Mouse (Mus musculus) left cerebral cortex, postnatal 10 days (tissue): Measurements from ENCODE around the gene Ralgds. TPM values are rescaled to one million over a fixed set of nuclear protein-coding genes. Genes with fewer than 3 reads are reported as not detected.
"Not testable (repeated sequence)": the region's sequence is repeated elsewhere in the genome, so short reads cannot be mapped to it uniquely, and the experiment has no call there.

Experiments
- DNase-seq, 2 experiments: peaks; one replicate each; pipeline ENCODE4 v3.0.0; 2021 to 2022; ENCODE audit warnings: low spot score in 2 of 2, mixed read lengths in 1 of 2; ENCODE audit errors: extremely low spot score in 1 of 2
- intact Hi-C: fragments of 180-260 bp; cut with DNase I; formaldehyde crosslinking; loops from one replicate; pipeline ENCODE4 v1.15.1; 2025
- total RNA-seq, 2 experiments: library from RNA; stranded (reverse); gene quantifications; 2 replicates each; pipeline ENCODE4 v1.2.3; 2021

Gene Ralgds
- 100 to 1,000 TPM; 148 to 156 TPM for total RNA-seq

DNA sequence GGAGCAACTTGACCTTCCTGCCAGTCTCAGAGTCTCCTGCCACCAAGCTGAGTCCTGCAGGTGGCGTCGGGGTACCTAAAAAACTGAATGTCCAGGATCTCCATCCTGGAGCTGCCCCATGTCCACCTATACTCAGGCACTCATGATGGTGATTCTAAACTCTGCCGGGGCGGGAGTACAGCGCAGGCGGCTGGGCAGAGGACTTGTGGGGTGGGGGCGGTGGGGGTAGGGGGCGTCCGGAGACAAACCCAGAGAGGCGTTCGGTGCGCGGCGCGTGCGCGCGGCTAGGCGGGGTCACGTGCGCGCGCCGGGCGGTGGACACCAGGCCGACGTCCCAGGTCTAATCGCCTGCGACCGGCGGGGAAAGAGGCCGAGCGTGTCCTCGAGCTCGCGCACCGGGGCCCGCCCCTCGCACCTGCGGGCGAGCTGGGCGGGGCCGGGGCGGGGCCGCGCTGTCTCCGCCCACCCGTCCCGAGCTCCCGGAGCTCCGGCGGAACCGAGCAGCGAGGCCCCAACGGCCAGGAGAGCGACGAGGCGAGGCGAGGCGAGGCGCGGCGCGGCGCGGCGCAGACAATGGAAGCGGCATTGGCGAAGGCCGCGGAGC, at the start of gene Ralgds:
TSS of gene Ralgds (plus strand) at position 328 of the 604 bp plus-strand sequence.
- intact Hi-C loops: no loop called here
- peak in 1 of 2 experiments; percentile 75 for DNase-seq

DNA sequence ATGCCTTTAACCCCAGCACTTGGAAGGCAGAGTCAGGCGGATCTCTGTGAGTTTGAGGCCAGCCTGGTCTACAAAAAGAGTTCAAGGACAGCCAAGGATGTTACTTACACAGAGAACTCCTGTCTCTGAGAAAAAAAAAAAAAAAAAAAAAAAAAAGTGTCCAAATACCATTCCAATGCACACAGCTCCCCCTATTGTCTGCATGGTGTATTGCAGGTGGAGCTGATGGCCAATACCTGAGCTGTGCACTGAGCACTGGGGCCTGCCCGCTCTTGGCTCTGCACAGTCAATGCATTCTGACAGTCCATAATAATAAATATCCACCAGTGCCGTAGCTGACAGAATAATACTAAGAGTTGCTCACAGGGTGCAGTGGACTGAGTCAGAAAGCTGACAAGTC, 49.0 kb upstream of the Ralgds start:
- intact Hi-C loops: no loop called here
- peak in 1 of 2 experiments; percentile 69 for DNase-seq

DNA sequence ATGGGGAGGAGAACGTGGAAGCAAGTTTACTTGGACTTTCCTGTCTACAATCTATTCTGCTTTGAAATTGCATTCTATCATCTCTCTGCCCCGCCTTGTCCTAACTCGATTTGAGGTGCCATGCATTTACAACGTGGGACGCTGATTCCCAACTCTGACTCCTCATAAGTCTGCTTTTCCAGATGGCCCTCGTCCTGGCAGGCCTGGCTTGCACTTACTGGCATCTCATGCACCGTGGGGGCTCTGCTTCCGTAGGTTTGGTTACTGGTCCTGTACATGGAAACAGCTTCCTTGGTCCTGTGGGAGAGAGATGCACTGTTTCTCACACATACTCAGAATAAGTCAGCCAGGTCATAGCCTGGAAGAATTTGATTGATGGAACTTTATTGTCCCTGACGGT, 48.0 kb upstream of the Ralgds start:
- intact Hi-C loops: no loop called here
- no peak for DNase-seq

DNA sequence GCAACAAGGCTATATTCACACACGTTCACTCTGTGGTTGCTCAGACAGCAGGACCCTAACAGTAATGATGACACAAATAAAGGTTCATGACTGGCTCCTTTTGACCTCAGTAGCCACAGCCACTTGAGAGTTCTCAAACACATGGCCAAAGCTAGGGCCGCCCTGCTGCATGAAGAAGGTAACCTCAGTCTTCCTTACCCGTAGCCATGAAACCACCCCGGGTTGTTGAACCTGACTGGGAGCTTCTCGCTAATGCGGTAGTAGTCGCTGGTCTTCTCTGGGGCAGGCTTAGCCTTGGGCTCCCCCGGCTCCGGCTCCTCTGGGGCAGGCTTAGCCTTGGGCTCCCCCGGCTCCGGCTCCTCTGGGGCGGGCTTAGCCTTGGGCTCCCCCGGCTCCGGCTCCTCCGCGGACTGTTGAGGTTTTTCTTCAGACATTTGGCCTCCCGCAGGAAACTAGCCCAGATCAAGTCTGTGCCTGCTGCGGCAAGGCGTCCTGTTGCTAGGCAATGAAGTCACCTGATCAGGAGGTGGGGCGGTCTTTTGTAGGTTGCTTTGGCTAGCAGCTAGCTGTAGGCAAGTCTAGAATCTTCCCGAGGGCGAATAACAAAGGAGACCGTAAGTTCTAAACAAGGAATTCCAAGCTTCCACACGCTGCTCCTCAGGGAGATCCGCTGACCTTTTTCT, 46.9 kb upstream of the Ralgds start, which contains the start of gene 1700007K13Rik:
TSS of gene 1700007K13Rik (minus strand) at position 497 of the 683 bp plus-strand sequence.
- intact Hi-C loops: no loop called here
- DNase-seq: peak; percentile 58 to 81

DNA sequence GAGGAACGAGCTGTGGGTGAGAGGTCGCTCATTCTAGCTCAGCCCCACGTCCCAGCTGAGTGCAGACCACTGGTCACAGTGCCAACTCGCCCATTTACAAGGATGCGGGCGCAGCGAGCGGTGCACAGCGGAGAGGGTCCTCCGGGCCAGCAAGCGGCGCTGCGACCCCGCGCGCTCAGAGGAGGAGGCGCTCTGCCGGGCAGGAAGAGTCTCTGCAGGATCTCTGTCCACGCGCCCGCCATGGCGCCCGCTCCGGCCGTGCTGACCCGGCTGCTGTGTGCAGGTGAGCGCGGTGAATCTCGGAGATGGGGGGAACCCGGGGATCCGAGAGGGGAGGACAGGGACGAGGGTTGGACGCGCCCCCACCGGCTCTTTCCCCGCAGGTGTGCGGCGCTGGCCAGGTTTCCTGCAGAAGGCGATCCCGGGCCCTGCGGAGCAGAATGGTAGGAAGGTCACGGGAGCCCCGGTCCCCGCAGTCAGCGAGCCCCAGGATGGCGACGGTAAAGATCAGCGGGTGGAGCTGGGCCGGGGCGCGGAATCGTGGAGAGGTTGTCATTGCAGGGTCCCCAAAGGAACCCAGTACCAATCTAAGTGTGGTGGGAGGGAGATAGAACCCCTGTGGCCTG, 45.0 kb upstream of the Ralgds start, which contains the start of gene Mrps2:
TSS of gene Mrps2 (plus strand) at position 207 of the 626 bp plus-strand sequence.
- intact Hi-C loops: no loop called here

DNA sequence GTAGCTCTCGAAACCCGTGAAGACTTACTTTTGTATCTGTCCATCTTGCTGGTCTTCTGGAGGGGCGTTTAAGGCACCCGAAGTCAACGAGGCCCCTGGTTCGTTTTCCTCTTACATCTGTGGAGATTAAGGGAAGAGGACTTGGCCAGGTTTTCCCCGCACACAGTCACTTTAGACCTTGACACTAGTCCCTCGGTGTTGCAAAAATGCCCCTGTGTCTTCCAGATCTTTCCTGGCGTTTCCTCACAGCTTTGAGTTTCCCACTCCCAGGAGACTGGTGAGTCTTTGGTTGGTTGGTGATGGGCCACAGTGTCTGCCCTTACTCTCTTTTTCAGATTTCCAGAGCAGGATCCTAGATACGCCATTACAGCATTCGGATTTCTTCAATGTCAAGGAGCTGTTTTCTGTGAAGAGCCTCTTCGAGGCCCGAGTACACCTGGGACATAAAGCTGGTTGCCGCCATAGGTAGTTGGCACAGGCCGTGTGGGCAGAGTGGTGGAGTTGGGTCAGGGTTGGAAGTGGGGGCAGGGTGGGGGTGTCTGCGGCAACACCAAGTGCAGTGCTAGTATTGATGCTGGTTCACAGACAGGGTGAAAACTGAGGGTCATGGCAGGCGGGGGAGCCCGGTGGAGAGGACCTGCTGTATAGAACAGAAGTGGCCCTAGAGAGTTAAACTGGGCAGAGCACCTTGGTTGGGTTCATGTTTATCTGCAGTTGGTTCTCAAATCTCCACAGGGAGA, 44.3 kb upstream of the Ralgds start:
- no peak for DNase-seq
- intact Hi-C loops: no loop called here

More for the DNA sequence above, 45.0 kb upstream of the Ralgds start, which contains the start of gene Mrps2:
- peak; percentile 74 to 92 for DNase-seq

DNA sequence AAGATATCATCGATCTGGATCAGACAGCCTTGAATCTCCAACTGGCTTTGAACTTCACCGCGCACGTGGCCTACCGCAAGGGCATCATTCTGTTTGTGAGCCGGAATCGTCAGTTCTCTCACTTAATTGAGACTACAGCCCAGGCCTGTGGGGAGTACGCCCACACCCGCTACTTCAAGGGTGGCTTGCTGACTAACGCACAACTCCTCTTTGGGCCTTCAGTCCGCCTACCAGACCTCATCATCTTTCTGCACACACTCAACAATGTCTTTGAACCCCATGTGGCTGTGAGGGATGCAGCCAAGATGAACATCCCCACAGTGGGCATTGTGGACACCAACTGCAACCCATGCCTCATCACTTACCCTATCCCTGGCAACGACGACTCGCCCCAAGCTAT, 43.5 kb upstream of the Ralgds start:
- intact Hi-C loops: no loop called here

DNA sequence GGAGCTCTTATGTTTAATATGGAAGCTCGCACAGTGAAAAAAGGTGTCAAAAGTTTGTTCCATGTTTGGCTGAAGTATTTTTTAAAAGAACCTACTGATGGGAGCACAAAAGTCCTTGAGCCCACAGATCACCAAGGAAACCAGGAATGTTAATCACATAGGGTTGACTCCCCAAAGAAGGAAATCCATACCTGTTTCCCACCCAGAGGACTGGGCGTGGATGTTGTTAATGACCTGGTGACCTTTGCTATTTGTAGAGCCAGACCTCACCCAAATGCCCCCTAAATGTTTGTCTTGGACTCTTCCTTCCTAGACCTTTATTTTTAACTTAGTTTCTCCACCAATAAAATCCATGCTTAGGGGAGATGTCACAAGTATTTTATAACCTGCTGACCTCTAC, 42.3 kb upstream of the Ralgds start:
- no peak for DNase-seq
- intact Hi-C loops: no loop called here

More for the DNA sequence above, 43.5 kb upstream of the Ralgds start:
- DNase-seq: no peak

DNA sequence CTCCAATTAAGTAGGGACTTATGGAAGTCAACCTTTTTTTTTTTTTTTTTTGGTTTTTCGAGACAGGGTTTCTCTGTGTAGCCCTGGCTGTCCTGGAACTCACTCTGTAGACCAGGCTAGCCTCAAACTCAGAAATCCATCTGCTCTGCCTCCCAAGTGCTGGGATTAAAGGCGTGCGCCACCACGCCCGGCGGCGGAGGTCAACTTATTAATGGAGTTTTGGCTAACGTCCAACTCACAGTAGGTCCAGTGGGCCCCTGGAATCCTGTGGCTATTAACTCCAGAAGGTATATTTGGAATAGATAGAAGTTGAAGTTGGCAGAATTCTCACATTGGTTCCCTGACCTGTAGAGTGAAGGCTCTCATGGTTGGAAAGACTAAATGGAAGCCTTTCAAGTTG, 40.9 kb upstream of the Ralgds start:
- intact Hi-C loops, DNase-seq: not testable (repeated sequence)

DNA sequence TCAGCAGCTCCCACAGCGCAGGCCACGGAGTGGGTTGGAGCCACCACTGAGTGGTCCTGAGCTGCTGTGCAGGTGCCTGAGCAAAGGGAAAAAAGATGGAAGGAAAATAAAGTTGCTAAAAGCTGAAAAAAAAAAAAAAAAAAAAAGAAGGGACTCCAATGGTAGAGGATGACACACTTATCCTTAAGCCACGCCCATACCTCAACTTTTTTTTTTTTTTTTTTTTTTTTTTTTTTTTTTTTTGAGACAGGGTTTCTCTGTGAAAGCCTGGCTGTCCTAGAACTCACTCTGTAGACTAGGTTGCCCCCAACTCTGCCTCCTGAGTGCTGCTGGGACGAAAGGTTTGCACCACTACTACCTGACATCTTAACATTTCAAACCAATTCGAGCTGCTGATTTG, 34.9 kb upstream of the Ralgds start:
- DNase-seq, intact Hi-C loops: not testable (repeated sequence)

DNA sequence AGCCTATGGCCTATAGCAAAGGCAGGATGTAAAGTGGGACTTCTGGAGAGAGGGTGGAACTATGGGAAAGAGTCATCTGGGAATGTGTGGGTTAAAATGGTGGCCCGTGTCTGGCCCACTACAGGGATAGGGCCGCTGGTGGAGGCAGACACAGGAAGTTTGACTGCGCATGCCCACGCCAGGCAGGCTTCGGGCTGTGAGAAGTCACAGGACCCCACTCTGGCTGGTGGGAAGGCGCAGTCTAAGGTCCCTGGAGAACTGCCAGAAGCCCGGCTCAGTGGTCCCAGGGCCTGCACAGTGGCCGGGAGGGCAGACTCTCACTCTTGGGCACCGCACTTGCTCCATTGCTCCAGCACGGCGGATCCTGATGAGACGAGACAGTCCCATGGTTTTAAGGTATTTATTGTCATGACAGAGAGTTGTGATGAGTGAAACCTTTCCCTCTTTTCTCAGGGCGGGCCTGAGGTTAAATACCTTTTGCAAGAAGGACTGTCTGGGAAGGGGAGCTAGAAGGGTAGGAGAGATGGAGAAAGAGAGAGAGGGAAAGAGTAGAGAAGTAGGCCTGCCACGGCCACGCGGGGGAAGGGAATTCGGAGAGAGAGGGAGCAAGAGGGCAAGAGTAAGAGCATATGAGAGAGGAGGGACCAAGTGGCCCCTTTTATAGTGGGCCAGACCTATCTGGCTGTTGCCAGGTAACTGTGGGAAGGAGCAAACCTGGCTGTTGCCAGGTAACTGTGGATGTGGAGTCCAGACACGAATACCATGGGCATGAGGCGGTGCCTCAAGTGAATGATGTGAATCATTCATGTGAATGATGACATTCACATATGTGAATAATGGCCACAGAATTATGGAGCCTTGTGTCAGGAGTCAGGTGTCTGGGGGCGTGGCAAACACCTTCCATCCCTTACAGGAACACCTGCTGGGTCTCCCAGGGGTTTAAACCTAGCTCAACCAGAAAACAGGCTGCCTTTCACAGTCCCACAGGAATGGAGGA, 33.4 kb upstream of the Ralgds start:
- intact Hi-C loops: no loop called here
- DNase-seq: peak in 1 of 2 experiments; percentile 64

DNA sequence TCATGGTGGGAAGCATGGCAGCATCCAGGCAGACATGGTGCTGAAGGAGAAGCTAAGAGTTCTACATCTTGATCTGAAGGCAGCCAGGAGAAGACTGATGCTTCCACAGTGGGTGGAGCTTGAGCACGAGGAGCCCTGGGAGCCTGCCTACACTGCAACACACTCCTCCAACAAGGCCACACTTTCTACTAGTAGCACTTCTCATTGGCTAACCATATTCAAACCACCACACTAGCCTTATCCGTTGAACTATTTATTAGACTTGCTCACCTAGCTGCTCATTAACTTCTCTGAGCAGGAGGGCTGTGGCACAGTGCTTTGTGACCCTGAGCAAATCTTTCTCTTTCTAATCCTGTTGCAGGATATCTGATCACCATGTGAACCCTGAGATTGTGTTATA, 29.1 kb upstream of the Ralgds start:
- no peak for DNase-seq
- intact Hi-C loops: no loop called here

DNA sequence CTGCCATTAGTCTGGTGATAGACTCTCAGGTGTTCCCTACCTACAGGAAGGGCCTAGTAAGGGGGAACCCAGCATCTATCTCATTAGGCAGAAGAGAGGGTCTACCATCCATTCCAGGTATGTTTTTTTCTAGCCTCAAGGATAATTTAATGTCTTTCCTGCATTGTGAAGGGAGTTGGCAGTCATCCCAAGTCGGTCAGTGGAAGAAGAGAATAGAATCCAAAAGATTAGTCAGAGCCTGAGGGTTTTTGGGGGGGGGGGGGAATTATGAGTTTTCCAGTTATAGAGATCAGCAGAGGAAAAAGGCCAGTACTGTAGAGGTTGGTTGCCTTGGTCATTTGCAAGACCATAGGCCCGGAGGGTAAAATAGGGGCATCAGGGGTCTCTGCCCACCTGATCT, 18.4 kb upstream of the Ralgds start:
- intact Hi-C loops: no loop called here
- DNase-seq: no peak

DNA sequence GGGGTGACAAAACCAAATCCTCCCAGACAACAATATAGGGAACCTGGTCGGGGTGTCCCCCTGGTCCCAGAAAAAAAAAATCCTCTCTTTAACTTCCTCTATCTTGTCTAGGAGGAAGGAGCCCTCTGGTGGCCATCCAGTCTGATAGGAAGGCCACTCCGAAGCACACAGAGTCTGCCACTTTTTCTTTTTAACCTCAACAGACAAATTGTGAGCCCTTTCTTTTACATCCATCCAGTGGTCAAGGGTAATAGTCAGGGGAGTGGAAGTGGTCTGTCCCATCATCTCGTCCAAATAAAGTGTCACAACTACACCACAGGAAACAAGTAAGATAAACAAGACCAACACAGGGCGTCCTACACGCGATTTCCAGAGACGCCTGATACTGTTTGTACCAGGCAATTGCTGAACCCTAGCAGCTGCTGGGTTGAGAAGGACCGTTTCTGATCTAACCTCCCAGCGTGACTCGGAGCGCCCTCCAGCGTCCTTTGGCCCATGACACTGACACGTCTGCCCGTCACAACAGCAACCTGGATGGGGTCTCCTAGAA, 17.6 kb upstream of the Ralgds start:
- intact Hi-C loops: no loop called here

DNA sequence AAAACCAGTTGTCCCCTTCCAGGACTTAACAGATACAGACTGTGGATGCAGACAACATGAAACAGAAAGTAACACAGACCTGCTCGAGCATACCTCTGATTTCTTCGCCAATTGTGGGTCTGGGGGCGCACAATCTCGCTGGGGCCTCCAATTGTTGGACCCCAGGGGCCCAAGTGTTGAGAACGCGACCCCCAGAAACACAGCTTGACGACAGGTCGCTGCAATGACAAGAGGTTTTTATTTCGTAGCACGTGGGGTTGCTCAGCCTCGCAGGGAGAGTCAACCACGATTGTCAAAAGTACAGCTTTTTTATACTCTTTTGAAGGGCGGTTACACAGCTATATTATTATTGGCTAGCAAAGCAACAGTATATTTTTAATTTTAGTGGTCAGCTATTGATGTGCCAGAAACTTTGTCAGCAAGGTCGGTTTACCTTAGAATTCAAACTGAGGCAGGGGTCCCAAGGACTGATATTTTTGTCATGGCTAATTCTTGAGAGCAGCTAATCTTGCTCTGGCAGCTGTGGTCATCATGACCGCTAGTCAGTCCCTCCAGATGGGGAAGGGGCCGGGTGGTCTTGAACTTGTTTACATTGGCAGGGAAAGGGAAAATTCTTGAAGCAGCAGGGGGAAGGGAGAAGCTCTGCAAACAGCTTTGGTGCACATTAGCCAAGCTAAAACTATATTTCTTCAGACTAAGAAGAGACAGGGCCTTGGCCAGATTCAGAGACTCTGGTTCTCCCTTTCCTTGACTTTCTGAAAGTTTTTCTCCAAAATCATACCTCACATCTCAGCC, 16.9 kb upstream of the Ralgds start:
- intact Hi-C loops: no loop called here
- no peak for DNase-seq

More for the DNA sequence above, 17.6 kb upstream of the Ralgds start:
- DNase-seq: peak in 1 of 2 experiments; percentile 65

DNA sequence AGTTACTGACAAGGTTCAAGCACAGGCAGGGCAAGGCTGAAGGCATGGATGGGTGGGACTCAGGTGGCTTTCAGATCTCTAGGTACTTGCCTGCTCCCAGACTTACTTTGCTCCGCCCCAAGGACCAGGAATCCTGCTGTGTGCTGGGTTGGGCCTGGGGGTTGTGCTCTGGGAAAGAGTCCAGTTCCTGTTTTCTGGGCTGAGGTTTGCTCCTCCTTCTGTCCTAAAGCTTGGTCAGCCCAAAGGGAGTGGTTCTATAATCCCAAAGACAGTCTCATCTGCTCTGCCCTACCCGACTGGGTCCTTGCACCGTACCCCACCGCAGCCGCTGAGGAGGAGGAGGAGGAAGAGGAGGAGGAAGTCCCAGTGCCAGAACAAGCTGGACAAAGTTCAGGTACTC, 16.3 kb upstream of the Ralgds start, which contains the start of gene Gbgt1:
TSS of gene Gbgt1 (plus strand) at position 221 of the 400 bp plus-strand sequence.
- intact Hi-C loops: no loop called here
- DNase-seq: no peak

DNA sequence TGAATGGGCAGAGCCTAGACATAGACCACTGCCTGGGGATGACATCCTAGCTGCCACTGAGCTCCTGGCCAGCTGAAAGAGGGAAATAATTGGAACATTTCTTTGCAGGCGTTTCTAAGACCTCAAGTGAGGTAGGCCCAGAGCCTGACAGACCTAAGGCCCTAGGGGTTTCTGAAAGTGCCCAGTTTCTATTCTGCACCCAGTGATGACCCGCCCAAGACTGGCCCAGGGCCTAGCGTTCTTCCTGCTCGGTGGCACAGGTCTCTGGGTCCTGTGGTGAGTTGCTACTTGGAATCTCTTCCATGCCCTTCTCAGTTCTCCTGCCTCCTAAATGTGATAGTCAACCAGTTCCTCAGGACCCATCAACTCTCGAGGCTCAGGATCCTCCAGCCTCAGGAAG, 15.4 kb upstream of the Ralgds start:
- intact Hi-C loops: no loop called here
- no peak for DNase-seq
